ENCODE assay signal across 26 mouse cellular contexts in the genomic region with DNA sequence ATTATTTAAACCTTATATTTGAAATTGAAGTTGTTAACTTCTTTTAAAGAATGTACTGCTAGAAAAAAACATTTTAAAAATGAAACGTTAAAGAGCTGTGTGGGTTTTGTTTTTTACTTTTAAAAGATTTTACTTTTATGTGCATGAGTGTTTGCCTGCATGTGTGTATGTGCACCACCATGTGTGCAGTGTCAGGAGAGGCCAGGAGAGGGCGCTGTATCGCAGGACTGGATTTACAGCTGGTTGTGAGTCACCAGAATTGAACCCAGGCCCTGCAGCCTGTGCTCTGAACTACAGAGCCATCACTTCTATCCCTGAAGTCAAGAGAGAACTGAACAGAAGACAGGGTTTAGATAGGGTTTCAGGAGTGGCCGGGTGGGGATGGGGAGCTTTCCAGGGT. TPM values are rescaled to one million over a fixed set of nuclear protein-coding genes. Genes with fewer than 3 reads are reported as not detected.
DNase-seq lines count a peak whose midpoint lies in the region; ATAC-seq and TF ChIP-seq lines count a peak whose summit lies in the region.
"Had no signal": no experiment of that assay in that cellular context is flagged by ENCODE, and none has a peak within 500 bp of the region (broad histone marks: within the 10 kb centered on the region; RNA-seq: fewer than 3 reads in every experiment).

No protein-coding gene starts in this region.

- peak; percentile 47 for DNase-seq in forebrain, embryonic 11.5 days (ENCODE audit: low spot score)
- no peak for DNase-seq in layer of hippocampus, adult 2 months (ENCODE audit: low spot score in 2 of 2)
- DNase-seq in layer of hippocampus, adult 11-12 months (ENCODE audit: low spot score) = no peak
- no peak for DNase-seq in lung, postnatal 0 days (ENCODE audit: low spot score)
- DNase-seq in lung, postnatal 36 days = no peak
- DNase-seq in naive thymus-derived CD4-positive, alpha-beta T cell, adult 2 months (ENCODE audit: low read depth) = peak; percentile 13
- DNase-seq in spleen, postnatal 36 days (ENCODE audit: low spot score in 2 of 2) = no peak
- DNase-seq: adrenal gland, postnatal 36 days; cerebellum, adult 8-10 months; kidney, postnatal 14 days; right cerebral cortex, adult 18-20 months; thymus, adult 2 months had no signal

- TF ChIP-seq EP300 in lung, postnatal 0 days (IDR thresholded peaks at IDR 0.05) = no peak

- no peak for ATAC-seq in forebrain, embryonic 11.5 days (replicated peaks; ENCODE audit: low FRiP score)
- ATAC-seq in forebrain, embryonic 13.5 days = no peak
- ATAC-seq in lung, postnatal 0 days = no peak
- ATAC-seq: forebrain, embryonic 15.5 days; intestine, embryonic 15.5 days had no signal

- no peak overlapping the region for H3K4me2 ChIP-seq in forebrain, embryonic 11.5 days (ENCODE audit: low read depth, low read length, severe bottlenecking)
- no peak overlapping the region for H3K4me2 ChIP-seq in forebrain, embryonic 13.5 days
- no peak overlapping the region for H3K4me2 ChIP-seq in lung, postnatal 0 days (replicated peaks; ENCODE audit: low read depth, low read length)
- H3K4me2 ChIP-seq: forebrain, embryonic 15.5 days; heart, embryonic 12.5 days; hindbrain, embryonic 14.5 days; intestine, embryonic 15.5 days; liver, embryonic 15.5 days; neural tube, embryonic 12.5 days had no signal

- no peaks in the 10 kb centered on the region for H3K9me3 ChIP-seq in forebrain, embryonic 11.5 days (ENCODE audit: control insufficient read depth, low read length)
- H3K9me3 ChIP-seq in forebrain, embryonic 13.5 days (replicated peaks) = peaks cover 5% of the 10 kb centered on the region; the same call in 1 of the 2 replicates
- H3K9me3 ChIP-seq in lung, postnatal 0 days (ENCODE audit: low read length) = no peaks in the 10 kb centered on the region
- H3K9me3 ChIP-seq: forebrain, embryonic 15.5 days; intestine, embryonic 15.5 days; liver, embryonic 15.5 days had no signal

- 88% methylated on average over 4 of the region's 4 CpGs for WGBS in forebrain, embryonic 11.5 days
- 90% methylated on average over 4 of the region's 4 CpGs for WGBS in forebrain, embryonic 13.5 days
- WGBS in lung, postnatal 0 days = 89% methylated on average over 4 of the region's 4 CpGs

- no peaks in the 10 kb centered on the region for H3K4me1 ChIP-seq in forebrain, embryonic 11.5 days (replicated peaks; ENCODE audit: control insufficient read depth, insufficient read depth, low read length)
- no peaks in the 10 kb centered on the region for H3K4me1 ChIP-seq in forebrain, embryonic 13.5 days
- H3K4me1 ChIP-seq in lung, postnatal 0 days (ENCODE audit: insufficient read depth, low read depth, low read length) = no peaks in the 10 kb centered on the region
- H3K4me1 ChIP-seq: embryonic facial prominence, embryonic 10.5 days; forebrain, embryonic 15.5 days; heart, embryonic 12.5 days; intestine, embryonic 15.5 days; limb, embryonic 10.5 days; liver, embryonic 15.5 days; midbrain, embryonic 10.5 days; neural tube, embryonic 12.5 days had no signal

- H3K36me3 ChIP-seq in forebrain, embryonic 11.5 days (ENCODE audit: control insufficient read depth, insufficient read depth, low read length) = no peaks in the 10 kb centered on the region; the same call in 1 of the 2 replicates
- H3K36me3 ChIP-seq in forebrain, embryonic 13.5 days (ENCODE audit: poor library complexity, severe bottlenecking) = peaks cover 28% of the 10 kb centered on the region
- H3K36me3 ChIP-seq in lung, postnatal 0 days (ENCODE audit: insufficient read depth, low read length) = peaks cover 31% of the 10 kb centered on the region
- H3K36me3 ChIP-seq: G1E had no signal

- H3K27me3 ChIP-seq in forebrain, embryonic 11.5 days (ENCODE audit: control insufficient read depth, insufficient read depth, low read length) = no peaks in the 10 kb centered on the region
- H3K27me3 ChIP-seq in forebrain, embryonic 13.5 days = no peaks in the 10 kb centered on the region
- H3K27me3 ChIP-seq in lung, postnatal 0 days (replicated peaks; ENCODE audit: insufficient read depth, low read length) = no peaks in the 10 kb centered on the region
- H3K27me3 ChIP-seq: forebrain, embryonic 15.5 days; heart, embryonic 12.5 days; intestine, embryonic 15.5 days; liver, embryonic 15.5 days; neural tube, embryonic 12.5 days had no signal

- no peak overlapping the region for H3K9ac ChIP-seq in forebrain, embryonic 11.5 days (ENCODE audit: low read length)
- no peak overlapping the region for H3K9ac ChIP-seq in forebrain, embryonic 13.5 days
- H3K9ac ChIP-seq in lung, postnatal 0 days (replicated peaks; ENCODE audit: low read depth) = no peak overlapping the region
- H3K9ac ChIP-seq: forebrain, embryonic 15.5 days; heart, embryonic 12.5 days; hindbrain, embryonic 14.5 days; intestine, embryonic 15.5 days; liver, embryonic 15.5 days; neural tube, embryonic 12.5 days had no signal

- no peak overlapping the region for H3K27ac ChIP-seq in forebrain, embryonic 11.5 days (ENCODE audit: low read depth, low read length)
- H3K27ac ChIP-seq in forebrain, embryonic 13.5 days = no peak overlapping the region
- H3K27ac ChIP-seq in layer of hippocampus, adult 2 months = no peak overlapping the region
- no peak overlapping the region for H3K27ac ChIP-seq in lung, postnatal 0 days (ENCODE audit: low read length)
- H3K27ac ChIP-seq: embryonic facial prominence, embryonic 10.5 days; forebrain, embryonic 15.5 days; hindbrain, embryonic 14.5 days; intestine, embryonic 15.5 days; limb, embryonic 10.5 days; liver, embryonic 15.5 days; macrophage; midbrain, embryonic 10.5 days; neural tube, embryonic 12.5 days had no signal

- peak; percentile 49 for TF ChIP-seq CTCF in layer of hippocampus, adult 2 months (conservative IDR thresholded peaks at IDR 0.05)
- peak; percentile 28 for TF ChIP-seq CTCF in lung, postnatal 0 days (IDR thresholded peaks at IDR 0.05)

- H3K4me3 ChIP-seq in forebrain, embryonic 11.5 days (ENCODE audit: low read depth, low read length) = no peak overlapping the region
- no peak overlapping the region for H3K4me3 ChIP-seq in forebrain, embryonic 13.5 days
- H3K4me3 ChIP-seq in layer of hippocampus, adult 2 months = no peak overlapping the region
- H3K4me3 ChIP-seq in lung, postnatal 0 days (ENCODE audit: low read depth, low read length) = no peak overlapping the region
- H3K4me3 ChIP-seq: embryonic facial prominence, embryonic 10.5 days; erythroblast, embryonic 14.5 days; forebrain, embryonic 15.5 days; heart, embryonic 12.5 days; intestine, embryonic 15.5 days; limb, embryonic 10.5 days; liver, embryonic 15.5 days; midbrain, embryonic 10.5 days; neural tube, embryonic 12.5 days had no signal

RNA-seq across cellular contexts. Expression of gene Rbm44, which starts 16.0 kb away (rescaled TPM):
- 0.37 and 0.51 TPM in 2 replicates for polyA plus RNA-seq in forebrain, embryonic 11.5 days (2014; fragmentation: Nextera tagmentation; extraction: Ambion mirVana)
- 0.11 and 0.12 TPM in 2 replicates for polyA plus RNA-seq in forebrain, embryonic 13.5 days (2015; fragmentation: Nextera tagmentation; extraction: Ambion mirVana)
- total RNA-seq in layer of hippocampus, adult 2 months (2021) = not detected
- 0.08 and 0.50 TPM in 2 replicates for polyA plus RNA-seq in lung, postnatal 0 days (2015; fragmentation: Nextera tagmentation; extraction: Ambion mirVana)
- total RNA-seq: adrenal gland, postnatal 36 days; left cerebral cortex, adult 8-10 months had no signal
- polyA plus RNA-seq: erythroblast, embryonic 14.5 days; G1E had no signal

RNA-seq across cellular contexts. Expression of gene Ramp1, which starts 50.8 kb away (rescaled TPM):
- polyA plus RNA-seq in forebrain, embryonic 11.5 days (2014; fragmentation: Nextera tagmentation; extraction: Ambion mirVana) = 0.12 and 0.41 TPM in 2 replicates
- 0.31 and 0.59 TPM in 2 replicates for polyA plus RNA-seq in forebrain, embryonic 13.5 days (2015; fragmentation: Nextera tagmentation; extraction: Ambion mirVana)
- 10 to 100 TPM; 57.2 to 61.5 TPM for total RNA-seq in layer of hippocampus, adult 2 months (2021)
- 33.8 and 49.4 TPM in 2 replicates for polyA plus RNA-seq in lung, postnatal 0 days (2015; fragmentation: Nextera tagmentation; extraction: Ambion mirVana)

Comparison
In these comparisons a context has a peak if more than half of its experiments do, and no peak if none do; other contexts are left out.
1. DNase-seq: peak in forebrain, embryonic 11.5 days (single experiment) and naive thymus-derived CD4-positive, alpha-beta T cell, adult 2 months (single experiment); none in layer of hippocampus, adult 2 months (0 of 2), layer of hippocampus, adult 11-12 months (single experiment), lung, postnatal 0 days (single experiment), lung, postnatal 36 days (single experiment) and spleen, postnatal 36 days (0 of 2).
2. RNA of gene Ramp1, which starts 50.8 kb away (polyA plus RNA-seq): 33.8 to 49.4 TPM in lung, postnatal 0 days; 0.31 to 0.59 TPM in forebrain, embryonic 13.5 days and 0.12 to 0.41 TPM in forebrain, embryonic 11.5 days; every median in the first group is over 10 times any median in the second.